Mouse (Mus musculus) liver, adult 2 months (tissue): ENCODE results near the gene Ctnnbl1. TPM values are rescaled to one million over a fixed set of nuclear protein-coding genes. Genes with fewer than 3 reads are reported as not detected.

Source experiments
- DNase-seq: peaks from one replicate; pipeline ENCODE4 v3.0.0-alpha.2; 2011; ENCODE audit warnings: low read depth, low spot score; ENCODE audit errors: extremely low read depth
- H3K27ac ChIP-seq: fragments of 200-500 bp; replicated peaks from 2 replicates; pipeline ENCODE4 v1.5.1; 2012; ENCODE audit warnings: low read depth, mild to moderate bottlenecking, control low read depth, inconsistent platforms, low read length; ENCODE audit not compliant: insufficient read depth
- H3K27me3 ChIP-seq: fragments of 200-500 bp; 2 replicates; pipeline ENCODE4 v1.6.1; 2012; ENCODE audit warnings: mild to moderate bottlenecking, moderate library complexity, low read length, inconsistent platforms; ENCODE audit not compliant: control insufficient read depth, insufficient read depth
- H3K36me3 ChIP-seq: fragments of 200-500 bp; 2 replicates; pipeline ENCODE4 v1.6.1; 2012; ENCODE audit warnings: low read length, inconsistent platforms; ENCODE audit not compliant: control insufficient read depth, insufficient read depth
- H3K4me1 ChIP-seq: fragments of 200-500 bp; 2 replicates; pipeline ENCODE4 v1.6.1; 2011; ENCODE audit warnings: low read length; ENCODE audit not compliant: control insufficient read depth, insufficient read depth
- H3K4me3 ChIP-seq: fragments of 200-500 bp; 2 replicates; pipeline ENCODE4 v1.5.1; 2011; ENCODE audit warnings: low read depth, mild to moderate bottlenecking, control low read depth, low read length, moderate library complexity; ENCODE audit not compliant: insufficient read depth
- H3K79me2 ChIP-seq: fragments of 200-500 bp; 2 replicates; pipeline ENCODE4 v1.6.1; 2012; ENCODE audit warnings: inconsistent platforms, mild to moderate bottlenecking, low read length, moderate library complexity; ENCODE audit not compliant: control insufficient read depth, insufficient read depth
- H3K9ac ChIP-seq: fragments of 200-500 bp; 2 replicates; pipeline ENCODE4 v1.6.1; 2012; ENCODE audit warnings: low read depth, mild to moderate bottlenecking, control low read depth, inconsistent platforms, low read length
- CTCF ChIP-seq: fragments of 200-500 bp; IDR thresholded peaks from 2 replicates; pipeline ENCODE4 v1.5.1; 2011; ENCODE audit warnings: low read depth, low read length, control low read depth
- POLR2A ChIP-seq: fragments of 200-500 bp; IDR thresholded peaks from 2 replicates; pipeline ENCODE4 v1.6.1; 2011; ENCODE audit warnings: low read length, control low read depth; ENCODE audit not compliant: insufficient read depth; ENCODE audit errors: extremely low read depth
- WGBS: fragments of 180-500 bp; shearing (Covaris S2); methylation state at CpG from one replicate; pipeline ENCODE4 v1.1.7; 2018; 5-methylcytosine and 5-hydroxymethylcytosine counted together
- polyA plus RNA-seq: library from polyadenylated mRNA; depleted of rRNA; stranded (reverse); fragments of >200 nt; gene quantifications from 2 replicates; pipeline ENCODE4 v1.2.3, GENCODE M21; 2012
- total RNA-seq: library from RNA; depleted of rRNA; stranded (reverse); fragments of >200 nt; gene quantifications from 2 replicates; pipeline ENCODE4 v1.2.3, GENCODE M21; 2014

Gene Ctnnbl1
- total and polyA plus RNA-seq, 2 experiments, result 10.1 to 14.4 TPM

DNA sequence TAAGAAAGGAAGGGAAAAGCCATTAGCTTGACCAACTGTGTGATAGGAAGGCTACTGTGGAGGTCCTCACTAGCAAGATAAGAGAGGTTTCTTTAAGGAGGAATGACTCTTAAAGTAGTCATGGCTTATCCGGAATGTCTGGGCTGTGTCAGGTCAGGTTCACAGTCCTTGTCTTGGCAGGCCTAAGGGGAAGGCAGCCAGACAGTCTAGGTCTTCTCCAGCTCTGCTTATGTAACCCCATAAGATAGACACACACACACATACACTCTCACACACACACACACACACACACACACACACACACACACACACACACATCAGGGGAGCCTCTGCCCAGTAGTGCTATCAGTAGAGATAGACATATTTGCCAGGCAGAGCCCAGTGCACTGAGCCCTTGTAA, 73.5 kb downstream of the Ctnnbl1 start:
- no peak for DNase-seq

DNA sequence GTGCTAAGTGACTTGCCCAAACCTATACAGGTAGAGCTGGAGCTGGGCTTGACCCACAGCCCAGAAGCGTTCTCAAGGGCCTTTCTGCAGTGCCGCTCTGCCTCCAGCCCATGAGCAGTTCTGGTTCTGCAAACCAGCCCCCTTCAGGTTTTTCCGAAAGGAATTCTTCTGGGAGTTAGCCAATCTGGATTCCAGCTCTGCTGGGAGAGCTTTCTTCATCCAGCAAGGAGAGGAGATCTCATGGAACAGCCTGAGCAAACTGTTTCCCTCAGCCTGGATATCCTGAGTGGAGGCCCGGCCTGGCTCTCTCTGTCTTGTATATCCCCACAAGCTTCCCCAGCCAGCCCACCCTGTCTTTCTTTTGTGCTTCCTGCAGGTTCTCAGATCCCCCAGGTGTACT, 75.9 kb downstream of the Ctnnbl1 start:
- WGBS, result 98% methylated on average over 4 of the region's 4 CpGs
- Histone ChIP-seq H3K9ac (no peak overlapping the region), H3K4me3 (no peak overlapping the region), H3K27me3 (no peaks in the 10 kb centered on the region), H3K4me1 (peaks cover 6% of the 10 kb centered on the region), H3K36me3 (peaks cover 9% of the 10 kb centered on the region; the same call in 1 of the 2 replicates), H3K79me2 (no peaks in the 10 kb centered on the region), H3K27ac (no peak overlapping the region)
- no peak for DNase-seq
- TF ChIP-seq POLR2A (no peak), CTCF (no peak)

More for the DNA sequence above, 73.5 kb downstream of the Ctnnbl1 start:
- TF ChIP-seq POLR2A, result no peak
- TF ChIP-seq CTCF, result no peak
- H3K9ac ChIP-seq, result no peak overlapping the region
- no peak overlapping the region for H3K4me3 ChIP-seq
- no peak overlapping the region for H3K27ac ChIP-seq
- H3K4me1 ChIP-seq, result no peaks in the 10 kb centered on the region; the same call in 1 of the 2 replicates
- H3K27me3 ChIP-seq, result no peaks in the 10 kb centered on the region
- peaks cover 9% of the 10 kb centered on the region; the same call in 1 of the 2 replicates for H3K36me3 ChIP-seq
- WGBS, result 75% methylated on average over 1 of the region's 1 CpGs
- H3K79me2 ChIP-seq, result no peaks in the 10 kb centered on the region

DNA sequence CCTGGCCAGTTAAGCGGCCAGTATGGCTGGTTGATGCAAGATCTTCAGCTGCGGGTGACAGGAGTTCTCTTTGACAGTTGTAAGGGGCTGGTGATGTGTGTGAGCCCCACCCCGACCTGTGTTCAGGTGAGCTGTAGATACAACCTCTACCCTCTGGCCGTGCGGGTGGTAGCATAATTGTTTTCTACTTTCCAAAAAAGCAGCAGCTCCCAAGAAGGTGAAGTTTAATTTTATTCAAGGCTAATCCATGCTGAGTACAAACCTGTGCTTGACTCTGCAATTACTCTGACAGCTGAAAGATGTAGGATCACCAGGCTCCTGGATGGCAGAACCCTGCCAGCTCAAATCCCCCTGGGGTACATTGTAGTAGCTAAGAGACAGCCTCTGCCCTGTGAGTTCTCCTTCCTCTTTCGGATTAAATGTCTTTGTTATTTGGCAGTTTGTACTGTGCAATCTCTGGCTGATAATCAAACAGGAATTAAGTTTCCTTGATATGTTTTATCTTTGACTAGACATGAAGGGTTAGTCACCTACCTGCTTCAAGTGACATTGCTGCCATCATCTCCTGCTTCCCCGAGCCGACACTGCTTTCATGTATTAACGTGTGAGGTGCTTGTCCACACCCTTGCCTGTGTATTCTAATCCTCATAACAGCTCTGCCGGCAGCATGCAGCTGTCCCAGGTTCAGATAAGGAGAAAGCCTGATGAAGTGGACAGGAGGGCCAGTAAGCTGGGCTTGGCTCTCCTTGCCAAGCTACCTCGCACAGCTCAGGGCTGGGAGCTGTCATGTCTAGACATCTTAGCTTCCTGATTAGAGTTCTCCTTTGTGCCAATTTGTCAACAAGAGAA, 77.1 kb downstream of the Ctnnbl1 start:
- no peak for DNase-seq
- no peak overlapping the region for H3K4me3 ChIP-seq
- no peaks in the 10 kb centered on the region for H3K79me2 ChIP-seq
- peaks cover 9% of the 10 kb centered on the region; the same call in 1 of the 2 replicates for H3K36me3 ChIP-seq
- no peaks in the 10 kb centered on the region for H3K27me3 ChIP-seq
- TF ChIP-seq CTCF, result no peak
- TF ChIP-seq POLR2A, result no peak
- peaks cover 8% of the 10 kb centered on the region for H3K4me1 ChIP-seq
- no peak overlapping the region for H3K27ac ChIP-seq
- WGBS, result 88% methylated on average over 11 of the region's 11 CpGs
- no peak overlapping the region for H3K9ac ChIP-seq

DNA sequence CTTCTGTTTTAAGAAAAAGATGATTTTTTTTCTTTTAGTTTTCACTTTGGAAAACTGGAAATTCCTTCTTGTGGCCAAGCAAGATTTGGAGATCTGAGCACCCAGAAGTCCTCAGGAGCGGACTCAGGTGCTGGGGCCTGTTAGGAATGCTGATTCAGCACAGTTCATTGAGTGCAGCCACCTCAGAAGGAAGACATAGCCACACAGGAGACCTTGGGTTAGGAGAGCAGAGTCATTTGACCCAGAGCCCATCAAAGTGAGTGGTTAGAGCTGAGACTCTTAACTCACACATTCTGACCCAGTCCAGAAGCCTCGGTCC, 77.7 kb downstream of the Ctnnbl1 start:
- H3K27ac ChIP-seq, result no peak overlapping the region
- no peak overlapping the region for H3K4me3 ChIP-seq
- WGBS, result 96% methylated on average over 2 of the region's 2 CpGs
- H3K9ac ChIP-seq, result no peak overlapping the region
- no peak for DNase-seq
- H3K79me2 ChIP-seq, result no peaks in the 10 kb centered on the region
- TF ChIP-seq POLR2A, result no peak
- no peak for TF ChIP-seq CTCF
- H3K36me3 ChIP-seq, result peaks cover 9% of the 10 kb centered on the region; the same call in 1 of the 2 replicates
- H3K4me1 ChIP-seq, result peaks cover 8% of the 10 kb centered on the region
- no peaks in the 10 kb centered on the region for H3K27me3 ChIP-seq

DNA sequence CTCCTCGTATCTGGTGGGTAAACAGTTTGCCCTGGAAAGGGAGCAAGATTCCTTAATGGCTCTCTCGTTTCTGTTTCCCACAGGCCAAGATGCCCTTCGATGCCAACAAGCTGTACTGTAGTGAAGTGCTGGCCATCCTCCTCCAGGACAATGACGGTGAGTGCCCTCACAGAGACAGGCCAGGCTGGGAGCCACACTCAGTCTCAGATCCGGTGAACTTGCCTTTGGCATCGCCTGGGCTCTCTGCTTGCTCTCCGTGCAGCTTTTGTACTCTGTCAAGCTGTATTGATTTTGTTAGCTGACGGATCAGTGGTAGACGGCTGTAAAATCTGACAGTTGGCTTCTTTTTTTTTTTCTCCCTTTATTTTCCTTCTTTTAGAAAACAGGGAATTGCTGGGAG, 80.5 kb downstream of the Ctnnbl1 start:
- Histone ChIP-seq H3K79me2 (no peaks in the 10 kb centered on the region), H3K36me3 (peaks cover 5% of the 10 kb centered on the region; the same call in 1 of the 2 replicates), H3K9ac (no peak overlapping the region), H3K4me1 (peaks cover 8% of the 10 kb centered on the region), H3K27me3 (no peaks in the 10 kb centered on the region), H3K27ac (0 out of 2 replicates have a peak overlapping the region, but pooled peaks have one; percentile 14), H3K4me3 (no peak overlapping the region)
- 27% methylated on average over 9 of the region's 9 CpGs for WGBS
- TF ChIP-seq POLR2A (no peak), CTCF (no peak)
- DNase-seq, result peak; percentile 83
